Mouse (Mus musculus) liver, embryonic 14.5 days (tissue): ENCODE measurements around the gene Rhno1. TPM values are rescaled to one million over a fixed set of nuclear protein-coding genes. Genes with fewer than 3 reads are reported as not detected.

Experiments used
- ATAC-seq: fragments of 200-750 bp; cut with Nextera tagmentation; 2 replicates; pipeline ENCODE4 v1.8.0; 2017; ENCODE audit warnings: moderate number of reproducible peaks, mild to moderate bottlenecking, moderate library complexity; ENCODE audit not compliant: insufficient read depth
- DNase-seq, 3 experiments: peaks; one replicate each; pipeline ENCODE4 v3.0.0-alpha.2; 2012 to 2013; ENCODE audit warnings: low read depth in 3 of 3, low spot score in 3 of 3
- H3K27ac ChIP-seq: fragments of 300-500 bp; sonication (generic); 2 replicates; pipeline ENCODE4 v1.5.1; 2014; ENCODE audit warnings: moderate library complexity, mild to moderate bottlenecking, control low read depth, inconsistent platforms
- H3K27me3 ChIP-seq: fragments of 300-500 bp; sonication (generic); 2 replicates; pipeline ENCODE4 v1.6.1; 2014; ENCODE audit warnings: mild to moderate bottlenecking, low read length, moderate library complexity; ENCODE audit not compliant: control insufficient read depth, insufficient read depth
- H3K36me3 ChIP-seq: fragments of 300-500 bp; sonication (generic); replicated peaks from 2 replicates; pipeline ENCODE4 v1.6.1; 2014; ENCODE audit warnings: low read depth; ENCODE audit not compliant: control insufficient read depth, insufficient read depth
- H3K4me1 ChIP-seq, 2 experiments: fragments of 200-500 bp in 1 of 2; fragments of 300-500 bp in 1 of 2; sonication (generic) in 1 of 2; replicated peaks; 2 replicates each; pipeline ENCODE4 v1.6.1; 2012 to 2014; ENCODE audit warnings: antibody characterized with exemption in 1 of 2, inconsistent platforms in 1 of 2, low read length in 1 of 2; ENCODE audit not compliant: control insufficient read depth in 2 of 2, insufficient read depth in 2 of 2
- H3K4me2 ChIP-seq: fragments of 300-500 bp; sonication (generic); 2 replicates; pipeline ENCODE4 v1.6.1; 2014; ENCODE audit warnings: low read depth, mild to moderate bottlenecking, control low read depth, moderate library complexity
- H3K4me3 ChIP-seq, 2 experiments: fragments of 200-500 bp in 1 of 2; fragments of 300-500 bp in 1 of 2; sonication (generic) in 1 of 2; 2 replicates each; pipeline ENCODE4 v1.5.1; 2012 to 2014; ENCODE audit warnings: low read depth in 2 of 2, low read length in 2 of 2, mild to moderate bottlenecking in 2 of 2, control low read depth in 1 of 2, inconsistent platforms in 1 of 2, moderate library complexity in 1 of 2; ENCODE audit not compliant: insufficient read depth in 1 of 2
- H3K9ac ChIP-seq: fragments of 300-500 bp; sonication (generic); replicated peaks from 2 replicates; pipeline ENCODE4 v1.6.1; 2014; ENCODE audit warnings: mild to moderate bottlenecking, control low read depth, moderate library complexity
- H3K9me3 ChIP-seq: fragments of 300-500 bp; sonication (generic); 2 replicates; pipeline ENCODE4 v1.6.1; 2016; ENCODE audit warnings: low read length, mixed read lengths; ENCODE audit not compliant: control insufficient read depth
- CTCF ChIP-seq: IDR thresholded peaks from 2 replicates; pipeline ENCODE4 v1.5.1; 2016; ENCODE audit warnings: antibody characterized with exemption, low read depth, control low read depth
- EP300 ChIP-seq: IDR thresholded peaks from 2 replicates; pipeline ENCODE4 v1.6.1; 2016; ENCODE audit warnings: antibody characterized with exemption, low read depth
- WGBS: fragments of 180-500 bp; shearing (Covaris S2); extraction: QIAGEN DNeasy Blood & Tissue Kit; methylation state at CpG from one replicate; pipeline ENCODE4 v1.1.7; 2014; ENCODE audit not compliant: insufficient replicate concordance; 5-methylcytosine and 5-hydroxymethylcytosine counted together
- polyA plus RNA-seq, 2 experiments: library from polyadenylated mRNA; depleted of rRNA in 1 of 2; stranded (reverse) in 1 of 2; unstranded in 1 of 2; fragments of >200 nt; fragmentation: Nextera tagmentation in 1 of 2; extraction: Ambion mirVana in 1 of 2; gene quantifications; 2 replicates each; pipeline versions ENCODE4 v1.2.1 to v1.2.3; 2012 to 2014

Rhno1 gene
- polyA plus RNA-seq, 2 experiments: 19.0 to 45.1 TPM

GRCm38 (mm10) chr6:128314796-128315195 is 47.9 kb downstream of the Rhno1 start:
- no peak for ATAC-seq
- 64% methylated on average over 6 of the region's 6 CpGs for WGBS
- Histone ChIP-seq H3K27me3 (no peaks in the 10 kb centered on the region), H3K4me3 (no peak overlapping the region), H3K27ac (no peak overlapping the region), H3K9ac (no peak overlapping the region), H3K9me3 (no peaks in the 10 kb centered on the region), H3K4me2 (no peak overlapping the region), H3K4me1 (no peaks in the 10 kb centered on the region), H3K36me3 (no peaks in the 10 kb centered on the region)
- TF ChIP-seq CTCF (no peak), EP300 (no peak)
- DNase-seq: no peak

- no peak overlapping the region for H3K27ac ChIP-seq
- TF ChIP-seq EP300 (no peak), CTCF (peak; percentile 91)
- H3K4me2 ChIP-seq: no peak overlapping the region
- ATAC-seq (peak; percentile 15; the same call in 1 of the 2 replicates), DNase-seq (peak in 2 of 3 experiments; percentile 14 to 24)
- no peaks in the 10 kb centered on the region for H3K27me3 ChIP-seq
- no peaks in the 10 kb centered on the region for H3K36me3 ChIP-seq
- H3K4me1 ChIP-seq: no peaks in the 10 kb centered on the region
- 22% methylated on average over 4 of the region's 4 CpGs for WGBS
- no peaks in the 10 kb centered on the region for H3K9me3 ChIP-seq
- no peak overlapping the region for H3K4me3 ChIP-seq
- H3K9ac ChIP-seq: no peak overlapping the region
Measured at GRCm38 (mm10) chr6:128308311-128308710, 54.4 kb downstream of the Rhno1 start.

Other genes with a start within 250 kb of the Rhno1 start
- 11.6 and 12.1 TPM in 2 replicates for gene Tspan9, start 219.3 kb downstream of the Rhno1 start, polyA plus RNA-seq (2012; rRNA removed)
- gene Tspan9, start 219.3 kb downstream of the Rhno1 start, polyA plus RNA-seq (2014; fragmentation: Nextera tagmentation; extraction: Ambion mirVana): 15.5 and 17.2 TPM in 2 replicates
- 0.21 and 0.30 TPM in 2 replicates for gene Tead4, start 62.1 kb downstream of the Rhno1 start, polyA plus RNA-seq (2012; rRNA removed)
- gene Tead4, start 62.1 kb downstream of the Rhno1 start, polyA plus RNA-seq (2014; fragmentation: Nextera tagmentation; extraction: Ambion mirVana): 0.18 and 0.34 TPM in 2 replicates
- gene Tulp3, start 7.1 kb downstream of the Rhno1 start, polyA plus RNA-seq (2012; rRNA removed): 2.2 and 2.9 TPM in 2 replicates
- gene Tulp3, start 7.1 kb downstream of the Rhno1 start, polyA plus RNA-seq (2014; fragmentation: Nextera tagmentation; extraction: Ambion mirVana): 1.8 TPM in 2 replicates
- gene Foxm1, start 56 bp upstream of the Rhno1 start, polyA plus RNA-seq (2012; rRNA removed): 25.2 and 25.5 TPM in 2 replicates
- 12.0 and 12.2 TPM in 2 replicates for gene Foxm1, start 56 bp upstream of the Rhno1 start, polyA plus RNA-seq (2014; fragmentation: Nextera tagmentation; extraction: Ambion mirVana)
- gene Tex52, start 12.5 kb upstream of the Rhno1 start, polyA plus RNA-seq (2012; rRNA removed): 0.07 and 0.08 TPM in 2 replicates
- gene Tex52, start 12.5 kb upstream of the Rhno1 start, polyA plus RNA-seq (2014; fragmentation: Nextera tagmentation; extraction: Ambion mirVana): not detected in 2 replicates
- gene Gm44596, start 12.6 kb upstream of the Rhno1 start, polyA plus RNA-seq (2012; rRNA removed): not detected in 2 replicates
- gene Gm44596, start 12.6 kb upstream of the Rhno1 start, polyA plus RNA-seq (2014; fragmentation: Nextera tagmentation; extraction: Ambion mirVana): not detected in 2 replicates
- 0.70 and 0.95 TPM in 2 replicates for gene Nrip2, start 36.4 kb upstream of the Rhno1 start, polyA plus RNA-seq (2012; rRNA removed)
- gene Nrip2, start 36.4 kb upstream of the Rhno1 start, polyA plus RNA-seq (2014; fragmentation: Nextera tagmentation; extraction: Ambion mirVana): 1.3 and 1.5 TPM in 2 replicates
- 9.4 and 9.8 TPM in 2 replicates for gene Itfg2, start 62.0 kb upstream of the Rhno1 start, polyA plus RNA-seq (2012; rRNA removed)
- gene Itfg2, start 62.0 kb upstream of the Rhno1 start, polyA plus RNA-seq (2014; fragmentation: Nextera tagmentation; extraction: Ambion mirVana): 8.7 and 11.9 TPM in 2 replicates
- 86.7 and 121 TPM in 2 replicates for gene Fkbp4, start 75.8 kb upstream of the Rhno1 start, polyA plus RNA-seq (2012; rRNA removed)
- gene Fkbp4, start 75.8 kb upstream of the Rhno1 start, polyA plus RNA-seq (2014; fragmentation: Nextera tagmentation; extraction: Ambion mirVana): 158 and 179 TPM in 2 replicates
- gene Pzp, start 163.8 kb upstream of the Rhno1 start, polyA plus RNA-seq (2012; rRNA removed): 119 and 187 TPM in 2 replicates
- 201 and 204 TPM in 2 replicates for gene Pzp, start 163.8 kb upstream of the Rhno1 start, polyA plus RNA-seq (2014; fragmentation: Nextera tagmentation; extraction: Ambion mirVana)
- 4.0 and 7.9 TPM in 2 replicates for gene A2ml1, start 218.7 kb upstream of the Rhno1 start, polyA plus RNA-seq (2012; rRNA removed)
- gene A2ml1, start 218.7 kb upstream of the Rhno1 start, polyA plus RNA-seq (2014; fragmentation: Nextera tagmentation; extraction: Ambion mirVana): 12.7 and 13.1 TPM in 2 replicates